28 mouse cellular contexts compared by ENCODE assay signal in genomic region chr4:149161166-149161565, GRCm38 (mm10). TPM values are rescaled to one million over a fixed set of nuclear protein-coding genes. Genes with fewer than 3 reads are reported as not detected.
A peak's percentile ranks its signal among the peaks of the same experiment; 100 is the strongest.
DNase-seq lines count a peak whose midpoint lies in the region; ATAC-seq and TF ChIP-seq lines count a peak whose summit lies in the region.
"Had no signal": no experiment of that assay in that cellular context is flagged by ENCODE, and none has a peak within 500 bp of the region (broad histone marks: within the 10 kb centered on the region; RNA-seq: fewer than 3 reads in every experiment).

No protein-coding gene starts in this region.

- H3K9me3 ChIP-seq in stomach, postnatal 0 days (ENCODE audit: control insufficient read depth, low read length), result no peaks in the 10 kb centered on the region
- H3K9me3 ChIP-seq: embryonic facial prominence, embryonic 15.5 days; G1E; intestine, embryonic 15.5 days; liver, embryonic 12.5 days; midbrain, embryonic 12.5 days had no signal

- peaks cover 34% of the 10 kb centered on the region for H3K36me3 ChIP-seq in stomach, postnatal 0 days (ENCODE audit: control insufficient read depth, insufficient read depth, low read length)

- peak; percentile 67 for DNase-seq in lung, postnatal 36 days
- DNase-seq in lung, postnatal 4 days, result no peak
- DNase-seq in R1 (ENCODE audit: low read depth, low spot score), result peak; percentile 72
- no peak for DNase-seq in stomach, postnatal 0 days (ENCODE audit: low spot score)
- no peak for DNase-seq in Muller cell, postnatal 12 days (ENCODE audit: inconsistent ontology term)
- DNase-seq in testis, postnatal 14 days (ENCODE audit: low spot score), result no peak
- DNase-seq: cerebellum, adult 8-10 months; cerebellum, postnatal 36 days; gastrocnemius, postnatal 10 days; kidney, adult 8-10 months; kidney, postnatal 10 days; lung, adult 2 months; right cerebral cortex, postnatal 14 days; thymus, adult 18-20 months; thymus, postnatal 4 days had no signal

- no peak overlapping the region for H3K4me2 ChIP-seq in stomach, postnatal 0 days (replicated peaks; ENCODE audit: low read depth)
- H3K4me2 ChIP-seq: embryonic facial prominence, embryonic 15.5 days; heart, embryonic 11.5 days; intestine, embryonic 15.5 days; liver, embryonic 12.5 days; midbrain, embryonic 12.5 days had no signal

- TF ChIP-seq EP300 in stomach, postnatal 0 days (optimal IDR thresholded peaks at IDR 0.05), result no peak

- no peak overlapping the region for H3K27ac ChIP-seq in stomach, postnatal 0 days (replicated peaks)
- H3K27ac ChIP-seq: embryonic facial prominence, embryonic 15.5 days; intestine, embryonic 15.5 days; liver, embryonic 12.5 days; midbrain, embryonic 12.5 days had no signal

- H3K4me1 ChIP-seq in stomach, postnatal 0 days (replicated peaks; ENCODE audit: control insufficient read depth, insufficient read depth), result no peaks in the 10 kb centered on the region

- peak; percentile 53 for ATAC-seq in megakaryocyte, adult 5-6 weeks (ENCODE audit: poor library complexity, severe bottlenecking)
- ATAC-seq in stomach, postnatal 0 days (ENCODE audit: low FRiP score, low TSS enrichment), result no peak
- ATAC-seq: CD4-positive, CD25-positive, alpha-beta regulatory T cell, adult 4 months; forebrain, embryonic 16.5 days; hindbrain, embryonic 16.5 days; intestine, embryonic 15.5 days; liver, embryonic 12.5 days had no signal

- no peak for TF ChIP-seq CTCF in stomach, postnatal 0 days (IDR thresholded peaks at IDR 0.05; ENCODE audit: low read depth)

- 82% methylated on average over 6 of the region's 6 CpGs for WGBS in stomach, postnatal 0 days

- no peak overlapping the region for H3K9ac ChIP-seq in stomach, postnatal 0 days (ENCODE audit: low read length)
- H3K9ac ChIP-seq: embryonic facial prominence, embryonic 15.5 days; intestine, embryonic 15.5 days; liver, embryonic 12.5 days; midbrain, embryonic 12.5 days had no signal

- no peak overlapping the region for H3K4me3 ChIP-seq in stomach, postnatal 0 days (ENCODE audit: low read depth, low read length)
- H3K4me3 ChIP-seq: embryonic facial prominence, embryonic 15.5 days; intestine, embryonic 15.5 days; liver, embryonic 12.5 days; midbrain, embryonic 12.5 days had no signal

- H3K27me3 ChIP-seq in stomach, postnatal 0 days (ENCODE audit: control insufficient read depth, insufficient read depth, low read length), result no peaks in the 10 kb centered on the region
- H3K27me3 ChIP-seq: embryonic facial prominence, embryonic 15.5 days; intestine, embryonic 15.5 days; liver, embryonic 12.5 days; midbrain, embryonic 12.5 days had no signal

RNA-seq across cellular contexts. Expression of gene Pgd, which starts 5.4 kb away (rescaled TPM):
- total RNA-seq in megakaryocyte, adult 5-6 weeks (2015), result 163 and 175 TPM in 2 replicates
- total RNA-seq in megakaryocyte, adult 5-6 weeks (2017), result 146 and 161 TPM in 2 replicates
- 266 and 290 TPM in 2 replicates for polyA plus RNA-seq in stomach, postnatal 0 days (2015; fragmentation: Nextera tagmentation; extraction: Ambion mirVana)

RNA-seq across cellular contexts. Expression of gene Cenps, which starts 23.7 kb away (rescaled TPM):
- 13.0 and 15.8 TPM in 2 replicates for total RNA-seq in megakaryocyte, adult 5-6 weeks (2015)
- total RNA-seq in megakaryocyte, adult 5-6 weeks (2017), result 7.7 and 18.6 TPM in 2 replicates
- 10.6 and 11.5 TPM in 2 replicates for polyA plus RNA-seq in stomach, postnatal 0 days (2015; fragmentation: Nextera tagmentation; extraction: Ambion mirVana)

RNA-seq across cellular contexts. Expression of gene Cort, which starts 34.6 kb away (rescaled TPM):
- total RNA-seq in megakaryocyte, adult 5-6 weeks (2015), result not detected in 2 replicates
- total RNA-seq in megakaryocyte, adult 5-6 weeks (2017), result 0.51 TPM in 1 of 2 replicates, not detected in the other
- polyA plus RNA-seq in stomach, postnatal 0 days (2015; fragmentation: Nextera tagmentation; extraction: Ambion mirVana), result not detected in 2 replicates
- total RNA-seq: hematopoietic stem cell, adult 5-6 weeks had no signal
- polyA plus RNA-seq: CD4-positive, CD25-positive, alpha-beta regulatory T cell, adult 4 months; heart, postnatal 0 days; intestine, embryonic 15.5 days; limb, embryonic 11.5 days; liver, embryonic 12.5 days; lung, adult 2 months had no signal

RNA-seq across cellular contexts. Expression of gene Dffa, which starts 57.2 kb away (rescaled TPM):
- total RNA-seq in megakaryocyte, adult 5-6 weeks (2015), result 11.5 and 14.6 TPM in 2 replicates
- total RNA-seq in megakaryocyte, adult 5-6 weeks (2017), result 14.8 and 16.7 TPM in 2 replicates
- 20.1 and 21.7 TPM in 2 replicates for polyA plus RNA-seq in stomach, postnatal 0 days (2015; fragmentation: Nextera tagmentation; extraction: Ambion mirVana)

Comparison
In these comparisons a context has a peak if more than half of its experiments do, and no peak if none do; other contexts are left out.
1. DNase-seq: peak in lung, postnatal 36 days (single experiment) and R1 (single experiment); none in lung, postnatal 4 days (0 of 2), stomach, postnatal 0 days (single experiment), Muller cell, postnatal 12 days (single experiment) and testis, postnatal 14 days (single experiment).